Mouse (Mus musculus) megakaryocyte, adult 5-6 weeks (primary cell): ENCODE measurements at regions not wholly inside any gene's neighbourhood (a gene's known extent, or its start where the extent isn't known, plus 50 kb on each side); places are given as distances from the start of the nearest gene placed in this dataset.

Experiments used
- ATAC-seq: 2 replicates; pipeline ENCODE4 v1.8.0; 2016; ENCODE audit warnings: mild to moderate bottlenecking, inconsistent platforms; ENCODE audit not compliant: poor library complexity, severe bottlenecking

GRCm38 (mm10) chr1:195312426-195312825 is 135.9 kb upstream of the Cr2 start:
- no peak for ATAC-seq

GRCm38 (mm10) chr1:195285076-195285475 is 108.6 kb upstream of the Cr2 start:
- ATAC-seq, result no peak

- ATAC-seq, result no peak
Observed at GRCm38 (mm10) chr1:195241496-195241895, 65.0 kb upstream of the Cr2 start.

GRCm38 (mm10) chr1:195232658-195233057 is 56.1 kb upstream of the Cr2 start:
- peak; percentile 98 for ATAC-seq

GRCm38 (mm10) chr1:195227007-195227406 is 50.5 kb upstream of the Cr2 start:
- no peak for ATAC-seq
